Mouse (Mus musculus): ENCODE results near the gene Dnah17.
A peak's percentile ranks its signal among the peaks of the same experiment; 100 is the strongest.

The Dnah17 gene

GRCm38 (mm10) chr11:118143731-118144130 lies 13.3 kb upstream of the Dnah17 start:
- DNase-seq (ENCODE audit: low read depth, low spot score) = no peak

GRCm38 (mm10) chr11:118142547-118143165 lies 12.2 kb upstream of the Dnah17 start:
- DNase-seq (ENCODE audit: low read depth, low spot score) = no peak

- DNase-seq (ENCODE audit: low read depth, low spot score) = peak; percentile 88
These were observed 10.5 kb upstream of the Dnah17 start for GRCm38 (mm10) chr11:118140771-118141565.

GRCm38 (mm10) chr11:118138347-118138746 lies 7.9 kb upstream of the Dnah17 start:
- no peak for DNase-seq (ENCODE audit: low read depth, low spot score)

GRCm38 (mm10) chr11:118136172-118136632 lies 5.8 kb upstream of the Dnah17 start:
- DNase-seq (ENCODE audit: low read depth, low spot score) = no peak

GRCm38 (mm10) chr11:118135271-118135670 lies 4.8 kb upstream of the Dnah17 start:
- no peak for DNase-seq (ENCODE audit: low read depth, low spot score)

GRCm38 (mm10) chr11:118133752-118134169 lies 3.3 kb upstream of the Dnah17 start:
- no peak for DNase-seq (ENCODE audit: low read depth, low spot score)

GRCm38 (mm10) chr11:118133133-118133751 lies 2.8 kb upstream of the Dnah17 start:
- no peak for DNase-seq (ENCODE audit: low read depth, low spot score)

- DNase-seq (ENCODE audit: low read depth, low spot score) = no peak
These were observed 1.7 kb upstream of the Dnah17 start for GRCm38 (mm10) chr11:118132136-118132535.

GRCm38 (mm10) chr11:118129812-118130211 lies 622 bp downstream of the Dnah17 start:
- no peak for DNase-seq (ENCODE audit: low read depth, low spot score)

GRCm38 (mm10) chr11:118121592-118121991 lies 8.8 kb downstream of the Dnah17 start:
- DNase-seq (ENCODE audit: low read depth, low spot score) = no peak

- DNase-seq (ENCODE audit: low read depth, low spot score) = no peak
These were observed 11.7 kb downstream of the Dnah17 start for GRCm38 (mm10) chr11:118118777-118119176.

- DNase-seq (ENCODE audit: low read depth, low spot score) = no peak
These were observed 15.8 kb downstream of the Dnah17 start for GRCm38 (mm10) chr11:118114581-118115110.

- no peak for DNase-seq (ENCODE audit: low read depth, low spot score)
These were observed 16.8 kb downstream of the Dnah17 start for GRCm38 (mm10) chr11:118113516-118114205.

- peak; percentile 91 for DNase-seq (ENCODE audit: low read depth, low spot score)
These were observed 26.4 kb downstream of the Dnah17 start for GRCm38 (mm10) chr11:118104001-118104400.

- no peak for DNase-seq (ENCODE audit: low read depth, low spot score)
These were observed 27.1 kb downstream of the Dnah17 start for GRCm38 (mm10) chr11:118103383-118103782.

- DNase-seq (ENCODE audit: low read depth, low spot score) = peak; percentile 94
These were observed 27.6 kb downstream of the Dnah17 start for GRCm38 (mm10) chr11:118102838-118103237.

GRCm38 (mm10) chr11:118101133-118101532 lies 29.3 kb downstream of the Dnah17 start:
- no peak for DNase-seq (ENCODE audit: low read depth, low spot score)

- DNase-seq (ENCODE audit: low read depth, low spot score) = no peak
These were observed 33.7 kb downstream of the Dnah17 start for GRCm38 (mm10) chr11:118096736-118097135.

- DNase-seq (ENCODE audit: low read depth, low spot score) = no peak
These were observed 35.4 kb downstream of the Dnah17 start for GRCm38 (mm10) chr11:118095004-118095403.

- peak; percentile 86 for DNase-seq (ENCODE audit: low read depth, low spot score)
These were observed 39.3 kb downstream of the Dnah17 start for GRCm38 (mm10) chr11:118091002-118091670.
